Mouse (Mus musculus): ENCODE results near the gene Vmn1r215. TPM values are rescaled to one million over a fixed set of nuclear protein-coding genes. Genes with fewer than 3 reads are reported as not detected.

Gene Vmn1r215
- polyA plus RNA-seq, 1 experiment from 2014 or later, result not detected

DNA sequence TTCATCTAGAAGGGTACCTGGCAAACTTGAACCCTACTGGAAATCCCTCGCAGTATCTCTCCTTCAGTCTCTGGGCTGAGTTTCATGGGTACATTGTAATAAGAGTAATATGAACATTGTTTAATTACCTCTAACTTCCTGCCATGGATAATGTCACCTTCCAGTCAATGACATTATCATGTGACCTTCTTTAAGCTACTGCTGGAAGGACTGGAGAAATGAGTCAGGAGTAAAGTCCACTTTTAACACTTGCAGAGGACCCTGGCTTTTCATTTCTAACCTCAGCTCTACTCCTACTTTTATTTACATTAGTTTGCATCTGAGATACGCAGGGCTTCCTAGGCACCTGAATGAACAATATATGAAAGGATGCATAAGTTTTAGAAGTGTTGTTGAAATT, 52.8 kb downstream of the Vmn1r215 start:
- 80% methylated on average over 2 of the region's 2 CpGs for WGBS
- no peaks in the 10 kb centered on the region for H3K4me1 ChIP-seq (ENCODE audit: insufficient read depth)
- H3K27ac ChIP-seq (ENCODE audit: low read depth), result no peak overlapping the region
- no peak for DNase-seq
- H3K27me3 ChIP-seq (ENCODE audit: insufficient read depth, low read length), result no peaks in the 10 kb centered on the region
- H3K4me3 ChIP-seq (ENCODE audit: low read depth, low read length), result no peak overlapping the region
- ATAC-seq (ENCODE audit: insufficient read depth), result no peak
- H3K9me3 ChIP-seq (ENCODE audit: low read depth, low read length), result no peaks in the 10 kb centered on the region
- TF ChIP-seq CTCF (IDR thresholded peaks at IDR 0.05; ENCODE audit: low read depth), result no peak
- H3K4me2 ChIP-seq, result no peak overlapping the region
- H3K36me3 ChIP-seq (ENCODE audit: insufficient read depth), result no peaks in the 10 kb centered on the region
- H3K9ac ChIP-seq, result no peak overlapping the region

Other genes starting within 250 kb of the Vmn1r215 start
- gene Vmn1r210, start 236.7 kb upstream of the Vmn1r215 start, polyA plus RNA-seq (2014; fragmentation: Nextera tagmentation; extraction: Ambion mirVana), result not detected in 2 replicates
- not detected in 2 replicates for gene Vmn1r211, start 210.5 kb upstream of the Vmn1r215 start, polyA plus RNA-seq (2014; fragmentation: Nextera tagmentation; extraction: Ambion mirVana)
- gene Vmn1r212, start 183.8 kb upstream of the Vmn1r215 start, polyA plus RNA-seq (2014; fragmentation: Nextera tagmentation; extraction: Ambion mirVana), result not detected in 2 replicates
- gene Vmn1r213, start 60.4 kb upstream of the Vmn1r215 start, polyA plus RNA-seq (2014; fragmentation: Nextera tagmentation; extraction: Ambion mirVana), result not detected in 2 replicates
- gene Vmn1r214, start 37.6 kb upstream of the Vmn1r215 start, polyA plus RNA-seq (2014; fragmentation: Nextera tagmentation; extraction: Ambion mirVana), result not detected in 2 replicates
- not detected in 2 replicates for gene Vmn1r217, start 50.2 kb downstream of the Vmn1r215 start, polyA plus RNA-seq (2014; fragmentation: Nextera tagmentation; extraction: Ambion mirVana)
- gene Vmn1r218, start 65.1 kb downstream of the Vmn1r215 start, polyA plus RNA-seq (2014; fragmentation: Nextera tagmentation; extraction: Ambion mirVana), result not detected in 2 replicates
- gene Vmn1r219, start 91.3 kb downstream of the Vmn1r215 start, polyA plus RNA-seq (2014; fragmentation: Nextera tagmentation; extraction: Ambion mirVana), result 0.03 TPM in 1 of 2 replicates, not detected in the other
- gene Vmn1r220, start 120.0 kb downstream of the Vmn1r215 start, polyA plus RNA-seq (2014; fragmentation: Nextera tagmentation; extraction: Ambion mirVana), result not detected in 2 replicates
- gene Vmn1r221, start 146.1 kb downstream of the Vmn1r215 start, polyA plus RNA-seq (2014; fragmentation: Nextera tagmentation; extraction: Ambion mirVana), result not detected in 2 replicates
- not detected in 2 replicates for gene Vmn1r222, start 167.9 kb downstream of the Vmn1r215 start, polyA plus RNA-seq (2014; fragmentation: Nextera tagmentation; extraction: Ambion mirVana)
- not detected in 2 replicates for gene Vmn1r223, start 179.1 kb downstream of the Vmn1r215 start, polyA plus RNA-seq (2014; fragmentation: Nextera tagmentation; extraction: Ambion mirVana)